Mouse (Mus musculus) forebrain, postnatal 0 days (tissue): ENCODE measurements around the gene Ms4a4b. TPM values are rescaled to one million over a fixed set of nuclear protein-coding genes. Genes with fewer than 3 reads are reported as not detected.
"Not testable (repeated sequence)": the region's sequence is repeated elsewhere in the genome, so short reads cannot be mapped to it uniquely, and the experiment has no call there.

ENCODE experiments used
- ATAC-seq: fragments of 200-750 bp; cut with Nextera tagmentation; 2 replicates; pipeline ENCODE4 v1.8.0; 2017; ENCODE audit warnings: mild to moderate bottlenecking, moderate library complexity
- DNase-seq: peaks from one replicate; pipeline ENCODE4 v3.0.0-alpha.2; 2015
- H3K27ac ChIP-seq: fragments of 300-500 bp; sonication (generic); 2 replicates; pipeline ENCODE4 v1.5.1; 2014; ENCODE audit warnings: low read depth, mild to moderate bottlenecking, antibody characterized with exemption, low read length, moderate library complexity, mixed read lengths
- H3K27me3 ChIP-seq: fragments of 300-500 bp; sonication (generic); 2 replicates; pipeline ENCODE4 v1.6.1; 2014; ENCODE audit warnings: mild to moderate bottlenecking, low read length, mixed read lengths; ENCODE audit not compliant: insufficient read depth
- H3K36me3 ChIP-seq: fragments of 300-500 bp; sonication (generic); 2 replicates; pipeline ENCODE4 v1.6.1; 2014; ENCODE audit warnings: mild to moderate bottlenecking, moderate library complexity; ENCODE audit not compliant: insufficient read depth
- H3K4me1 ChIP-seq: fragments of 300-500 bp; sonication (generic); 2 replicates; pipeline ENCODE4 v1.6.1; 2014; ENCODE audit warnings: antibody characterized with exemption; ENCODE audit not compliant: insufficient read depth
- H3K4me2 ChIP-seq: fragments of 300-500 bp; sonication (generic); 2 replicates; pipeline ENCODE4 v1.6.1; 2014; ENCODE audit warnings: low read depth, mild to moderate bottlenecking, moderate library complexity
- H3K4me3 ChIP-seq: fragments of 300-500 bp; sonication (generic); 2 replicates; pipeline ENCODE4 v1.5.1; 2014; ENCODE audit warnings: low read depth, low read length, mixed read lengths
- H3K9ac ChIP-seq: fragments of 300-500 bp; sonication (generic); 2 replicates; pipeline ENCODE4 v1.6.1; 2014; ENCODE audit warnings: mild to moderate bottlenecking
- H3K9me3 ChIP-seq: fragments of 300-500 bp; sonication (generic); 2 replicates; pipeline ENCODE4 v1.6.1; 2016; ENCODE audit warnings: low read length
- CTCF ChIP-seq: sonication (generic); IDR thresholded peaks from 2 replicates; pipeline ENCODE4 v1.5.1; 2016; ENCODE audit warnings: antibody characterized with exemption, control low read depth, low read depth
- WGBS: fragments of 180-500 bp; shearing (Covaris S2); extraction: QIAGEN DNeasy Blood & Tissue Kit; methylation state at CpG from one replicate; pipeline ENCODE4 v1.1.7; 2014; 5-methylcytosine and 5-hydroxymethylcytosine counted together
- polyA plus RNA-seq: library from polyadenylated mRNA; unstranded; fragments of >200 nt; fragmentation: Nextera tagmentation; extraction: Ambion mirVana; gene quantifications from 2 replicates; pipeline ENCODE4 v1.2.1, GENCODE M21; 2015
- total RNA-seq: library from RNA; depleted of rRNA; stranded (reverse); fragments of >200 nt; gene quantifications from 2 replicates; pipeline ENCODE4 v1.2.3, GENCODE M21; 2014

Gene Ms4a4b
- total and polyA plus RNA-seq, 2 experiments from 2014 or later: not detected

DNA sequence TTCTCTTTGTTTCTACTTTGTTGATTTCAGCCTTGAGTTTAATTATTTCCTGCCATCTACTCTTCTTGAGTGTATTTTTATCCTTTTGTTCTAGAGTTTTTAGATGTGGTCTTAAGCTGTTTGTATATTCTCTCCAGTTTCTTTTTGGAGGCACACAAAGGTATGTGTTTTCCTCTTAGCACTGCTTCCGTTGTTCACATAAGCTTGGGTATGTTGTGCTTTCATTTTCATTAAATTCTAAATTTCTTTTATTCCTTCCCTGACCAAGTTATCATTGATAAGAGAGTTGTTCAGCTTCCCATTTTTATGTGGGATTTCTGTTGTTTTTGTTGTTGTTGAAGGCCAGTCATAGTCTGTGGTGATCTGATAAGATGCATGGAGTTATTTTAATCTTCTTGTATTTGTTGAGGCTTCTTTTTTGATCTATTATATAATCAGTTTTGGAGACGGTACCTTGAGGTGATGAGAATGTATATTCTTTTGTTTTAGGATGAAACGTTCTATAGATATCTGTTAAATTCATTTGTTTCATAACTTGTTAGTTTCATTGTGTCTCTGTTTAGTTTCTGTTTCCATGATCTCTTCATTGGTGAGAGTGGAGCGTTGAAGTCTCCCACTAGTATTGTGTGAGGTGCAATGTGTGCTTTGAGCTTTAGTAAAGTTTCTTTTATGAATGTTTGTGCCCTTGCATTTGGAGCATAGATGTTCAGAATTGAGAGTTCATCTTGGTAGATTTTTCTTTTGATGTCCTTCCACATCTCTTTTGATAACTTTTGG, 8.1 kb upstream of the Ms4a4b start:
- Histone ChIP-seq H3K4me2 (no peak overlapping the region), H3K9ac (no peak overlapping the region), H3K9me3 (no peaks in the 10 kb centered on the region), H3K27ac (no peak overlapping the region), H3K4me1 (no peaks in the 10 kb centered on the region), H3K36me3 (no peaks in the 10 kb centered on the region), H3K27me3 (no peaks in the 10 kb centered on the region), H3K4me3 (no peak overlapping the region)
- ATAC-seq (no peak), DNase-seq (no peak)
- 90% methylated on average over 4 of the region's 4 CpGs for WGBS
- no peak for TF ChIP-seq CTCF

GRCm38 (mm10) chr19:11443964-11444363, 611 bp downstream of the Ms4a4b start:
- ATAC-seq (no peak), DNase-seq (no peak)
- Histone ChIP-seq H3K9me3 (no peaks in the 10 kb centered on the region), H3K36me3 (no peaks in the 10 kb centered on the region), H3K4me3 (no peak overlapping the region), H3K27me3 (no peaks in the 10 kb centered on the region), H3K9ac (no peak overlapping the region), H3K4me1 (no peaks in the 10 kb centered on the region), H3K4me2 (no peak overlapping the region), H3K27ac (no peak overlapping the region)
- no peak for TF ChIP-seq CTCF
- WGBS: 89% methylated on average over 5 of the region's 5 CpGs

- Histone ChIP-seq H3K27ac (no peak overlapping the region), H3K27me3 (no peaks in the 10 kb centered on the region), H3K4me3 (no peak overlapping the region), H3K4me2 (no peak overlapping the region), H3K9ac (no peak overlapping the region), H3K9me3 (no peaks in the 10 kb centered on the region), H3K36me3 (no peaks in the 10 kb centered on the region), H3K4me1 (no peaks in the 10 kb centered on the region)
- no peak for TF ChIP-seq CTCF
- no peak for ATAC-seq
- 90% methylated on average over 2 of the region's 2 CpGs for WGBS
- no peak for DNase-seq
Measured at GRCm38 (mm10) chr19:11447238-11447637, 3.9 kb downstream of the Ms4a4b start.

- H3K4me2 ChIP-seq, DNase-seq, H3K9ac ChIP-seq, H3K4me3 ChIP-seq, H3K9me3 ChIP-seq, ATAC-seq, H3K27me3 ChIP-seq, H3K4me1 ChIP-seq, H3K36me3 ChIP-seq, H3K27ac ChIP-seq: not testable (repeated sequence)
- 81% methylated on average over 2 of the region's 4 CpGs for WGBS
Measured at GRCm38 (mm10) chr19:11459041-11459440, 15.7 kb downstream of the Ms4a4b start.

GRCm38 (mm10) chr19:11464795-11465194, 21.4 kb downstream of the Ms4a4b start:
- H3K4me2 ChIP-seq, H3K4me1 ChIP-seq, H3K9ac ChIP-seq, DNase-seq, H3K36me3 ChIP-seq, H3K4me3 ChIP-seq, H3K9me3 ChIP-seq, H3K27me3 ChIP-seq, ATAC-seq, H3K27ac ChIP-seq: not testable (repeated sequence)
- 73% methylated on average over 1 of the region's 1 CpGs for WGBS

- H3K27me3 ChIP-seq: no peaks in the 10 kb centered on the region
- no peak overlapping the region for H3K27ac ChIP-seq
- whole genome bisulfite sequencing: 74% methylated on average over 5 of the region's 5 CpGs
- H3K36me3 ChIP-seq: no peaks in the 10 kb centered on the region
- no peaks in the 10 kb centered on the region for H3K4me1 ChIP-seq
- ATAC-seq (no peak), DNase-seq (no peak)
- no peak overlapping the region for H3K9ac ChIP-seq
- no peak overlapping the region for H3K4me3 ChIP-seq
- H3K9me3 ChIP-seq: no peaks in the 10 kb centered on the region
- H3K4me2 ChIP-seq: no peak overlapping the region
- TF ChIP-seq CTCF: no peak
Measured at GRCm38 (mm10) chr19:11466471-11466870, 23.1 kb downstream of the Ms4a4b start.

- not testable (repeated sequence) for H3K9me3 ChIP-seq, H3K4me1 ChIP-seq, ATAC-seq, H3K4me3 ChIP-seq, H3K9ac ChIP-seq, H3K27me3 ChIP-seq, H3K4me2 ChIP-seq, H3K27ac ChIP-seq, DNase-seq, H3K36me3 ChIP-seq
- WGBS: 66% methylated on average over 1 of the region's 1 CpGs
Measured at GRCm38 (mm10) chr19:11468361-11468760, 25.0 kb downstream of the Ms4a4b start.

DNA sequence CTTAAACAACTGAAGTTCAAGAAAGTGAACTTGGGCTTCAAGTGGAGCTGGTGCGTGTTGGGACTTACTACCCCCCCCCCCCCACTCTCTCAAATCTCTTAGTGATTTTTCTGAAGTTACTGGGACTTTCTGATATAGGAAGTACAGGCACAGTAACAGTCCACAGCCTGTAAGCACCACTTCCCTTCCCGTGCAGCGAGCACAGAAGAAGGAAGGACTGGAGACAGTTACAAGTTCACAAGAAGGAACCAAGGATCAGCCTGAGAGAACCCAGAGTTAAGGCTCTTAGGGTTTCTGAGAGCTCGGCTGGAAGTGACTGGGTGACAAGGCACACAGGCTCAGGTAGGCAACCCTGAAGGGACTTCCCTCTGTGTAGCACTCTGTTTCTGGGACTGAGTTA, 25.9 kb downstream of the Ms4a4b start, which contains the start of gene Ms4a6c:
Ms4a6c (plus strand) TSS at position 152 of the 400 bp plus-strand sequence.
- H3K9me3 ChIP-seq, H3K4me3 ChIP-seq, H3K27me3 ChIP-seq, H3K9ac ChIP-seq, H3K4me2 ChIP-seq, H3K36me3 ChIP-seq, ATAC-seq, H3K27ac ChIP-seq, DNase-seq, H3K4me1 ChIP-seq: not testable (repeated sequence)
- 85% methylated on average over 4 of the region's 4 CpGs for WGBS
